Mouse (Mus musculus) heart, postnatal 0 days (tissue): ENCODE measurements around the gene Notch2. TPM values are rescaled to one million over a fixed set of nuclear protein-coding genes. Genes with fewer than 3 reads are reported as not detected.

Experiments used
- ATAC-seq: fragments of 200-750 bp; cut with Nextera tagmentation; 2 replicates; pipeline ENCODE4 v1.8.0; 2017; ENCODE audit warnings: low read depth, moderate number of reproducible peaks, moderate library complexity; ENCODE audit not compliant: insufficient read depth
- DNase-seq: peaks from one replicate; pipeline ENCODE4 v3.0.0-alpha.2; 2016; ENCODE audit warnings: low spot score
- H3K27ac ChIP-seq: fragments of 300-500 bp; sonication (generic); 2 replicates; pipeline ENCODE4 v1.5.1; 2014; ENCODE audit warnings: low read depth, mild to moderate bottlenecking
- H3K27me3 ChIP-seq: fragments of 300-500 bp; sonication (generic); 2 replicates; pipeline ENCODE4 v1.6.1; 2014; ENCODE audit warnings: low read length, mixed read lengths; ENCODE audit not compliant: control insufficient read depth, insufficient read depth
- H3K36me3 ChIP-seq: fragments of 300-500 bp; sonication (generic); replicated peaks from 2 replicates; pipeline ENCODE4 v1.6.1; 2014; ENCODE audit warnings: low read length, mixed read lengths; ENCODE audit not compliant: control insufficient read depth, insufficient read depth
- H3K4me1 ChIP-seq: fragments of 300-500 bp; sonication (generic); 2 replicates; pipeline ENCODE4 v1.6.1; 2014; ENCODE audit warnings: antibody characterized with exemption; ENCODE audit not compliant: control insufficient read depth, insufficient read depth
- H3K4me2 ChIP-seq: fragments of 300-500 bp; sonication (generic); 2 replicates; pipeline ENCODE4 v1.6.1; 2014; ENCODE audit warnings: low read depth, mild to moderate bottlenecking, low read length, moderate library complexity
- H3K4me3 ChIP-seq: fragments of 300-500 bp; sonication (generic); 2 replicates; pipeline ENCODE4 v1.5.1; 2014; ENCODE audit warnings: low read depth, low read length
- H3K9ac ChIP-seq: fragments of 300-500 bp; sonication (generic); replicated peaks from 2 replicates; pipeline ENCODE4 v1.6.1; 2014; ENCODE audit warnings: low read depth, low read length, mixed read lengths
- H3K9me3 ChIP-seq: fragments of 300-500 bp; sonication (generic); replicated peaks from 2 replicates; pipeline ENCODE4 v1.6.1; 2016; ENCODE audit warnings: low read length; ENCODE audit not compliant: control insufficient read depth
- CTCF ChIP-seq: IDR thresholded peaks from 2 replicates; pipeline ENCODE4 v1.5.1; 2016; ENCODE audit warnings: antibody characterized with exemption, control low read depth, low read depth
- EP300 ChIP-seq: IDR thresholded peaks from 2 replicates; pipeline ENCODE4 v1.6.1; 2016; ENCODE audit warnings: antibody characterized with exemption, low read depth
- WGBS: fragments of 180-500 bp; shearing (Covaris S2); extraction: QIAGEN DNeasy Blood & Tissue Kit; methylation state at CpG from one replicate; pipeline ENCODE4 v1.1.7; 2014; 5-methylcytosine and 5-hydroxymethylcytosine counted together
- polyA plus RNA-seq: library from polyadenylated mRNA; unstranded; fragments of >200 nt; fragmentation: Nextera tagmentation; extraction: Ambion mirVana; gene quantifications from 2 replicates; pipeline ENCODE4 v1.2.1, GENCODE M21; 2015
- total RNA-seq: library from RNA; depleted of rRNA; stranded (reverse); fragments of >200 nt; gene quantifications from 2 replicates; pipeline ENCODE4 v1.2.3, GENCODE M21; 2014; ENCODE audit warnings: low replicate concordance

Notch2 gene
- total and polyA plus RNA-seq, 2 experiments from 2014 or later = 5.5 to 53.7 TPM

GRCm38 (mm10) chr3:97994818-97995217 is 18.5 kb upstream of the Notch2 start:
- Histone ChIP-seq H3K4me2 (no peak overlapping the region), H3K27ac (no peak overlapping the region), H3K9me3 (no peaks in the 10 kb centered on the region), H3K27me3 (no peaks in the 10 kb centered on the region), H3K36me3 (no peaks in the 10 kb centered on the region), H3K4me1 (no peaks in the 10 kb centered on the region), H3K9ac (no peak overlapping the region), H3K4me3 (no peak overlapping the region)
- DNase-seq (no peak), ATAC-seq (no peak)
- no peak for TF ChIP-seq CTCF
- no peak for TF ChIP-seq EP300
- WGBS = 92% methylated on average over 5 of the region's 5 CpGs

- no peaks in the 10 kb centered on the region for H3K9me3 ChIP-seq
- WGBS = 63% methylated on average over 4 of the region's 4 CpGs
- H3K4me1 ChIP-seq = no peaks in the 10 kb centered on the region
- H3K27me3 ChIP-seq = no peaks in the 10 kb centered on the region
- DNase-seq (no peak), ATAC-seq (no peak)
- H3K4me3 ChIP-seq = no peak overlapping the region
- no peak overlapping the region for H3K4me2 ChIP-seq
- no peak overlapping the region for H3K27ac ChIP-seq
- no peaks in the 10 kb centered on the region for H3K36me3 ChIP-seq
- no peak for TF ChIP-seq EP300
- TF ChIP-seq CTCF = no peak
- no peak overlapping the region for H3K9ac ChIP-seq
Observed at GRCm38 (mm10) chr3:97998349-97998748, 15.0 kb upstream of the Notch2 start.

- H3K36me3 ChIP-seq = no peaks in the 10 kb centered on the region
- H3K4me3 ChIP-seq = no peak overlapping the region
- H3K9ac ChIP-seq = no peak overlapping the region
- DNase-seq = no peak
- H3K27ac ChIP-seq = no peak overlapping the region
- no peaks in the 10 kb centered on the region for H3K27me3 ChIP-seq
- ATAC-seq = no peak
- H3K4me1 ChIP-seq = no peaks in the 10 kb centered on the region
- TF ChIP-seq EP300 (no peak), CTCF (no peak)
- no peaks in the 10 kb centered on the region for H3K9me3 ChIP-seq
- WGBS = 25% methylated on average over 4 of the region's 4 CpGs
- no peak overlapping the region for H3K4me2 ChIP-seq
Observed at GRCm38 (mm10) chr3:98003558-98003957, 9.8 kb upstream of the Notch2 start.

GRCm38 (mm10) chr3:98004231-98004630 is 9.1 kb upstream of the Notch2 start:
- no peak for DNase-seq
- Histone ChIP-seq H3K9me3 (no peaks in the 10 kb centered on the region), H3K27me3 (no peaks in the 10 kb centered on the region), H3K4me1 (no peaks in the 10 kb centered on the region), H3K4me2 (no peak overlapping the region), H3K9ac (no peak overlapping the region), H3K27ac (no peak overlapping the region), H3K4me3 (no peak overlapping the region), H3K36me3 (no peaks in the 10 kb centered on the region)
- no peak for TF ChIP-seq CTCF
- TF ChIP-seq EP300 = no peak
- 50% methylated on average over 3 of the region's 3 CpGs for WGBS
- no peak for ATAC-seq

- H3K4me2 ChIP-seq = no peak overlapping the region
- no peaks in the 10 kb centered on the region for H3K36me3 ChIP-seq
- no peaks in the 10 kb centered on the region for H3K9me3 ChIP-seq
- H3K4me1 ChIP-seq = no peaks in the 10 kb centered on the region
- no peak overlapping the region for H3K27ac ChIP-seq
- DNase-seq = no peak
- no peak for ATAC-seq
- WGBS = 76% methylated on average over 5 of the region's 5 CpGs
- H3K9ac ChIP-seq = no peak overlapping the region
- H3K27me3 ChIP-seq = no peaks in the 10 kb centered on the region
- TF ChIP-seq CTCF = no peak
- no peak for TF ChIP-seq EP300
- H3K4me3 ChIP-seq = no peak overlapping the region
Observed at GRCm38 (mm10) chr3:98005306-98005705, 8.0 kb upstream of the Notch2 start.

- no peak overlapping the region for H3K27ac ChIP-seq
- no peak for DNase-seq
- TF ChIP-seq CTCF (no peak), EP300 (no peak)
- ATAC-seq = no peak
- H3K27me3 ChIP-seq = no peaks in the 10 kb centered on the region
- H3K9ac ChIP-seq = no peak overlapping the region
- no peaks in the 10 kb centered on the region for H3K4me1 ChIP-seq
- no peaks in the 10 kb centered on the region for H3K9me3 ChIP-seq
- H3K4me3 ChIP-seq = no peak overlapping the region
- H3K4me2 ChIP-seq = no peak overlapping the region
- 89% methylated on average over 8 of the region's 8 CpGs for WGBS
- H3K36me3 ChIP-seq = no peaks in the 10 kb centered on the region
Observed at GRCm38 (mm10) chr3:98006046-98006691, 7.2 kb upstream of the Notch2 start.
